Mouse (Mus musculus): ENCODE measurements around the gene Gm2115.
A peak's percentile ranks its signal among the peaks of the same experiment; 100 is the strongest.

Gene Gm2115

GRCm38 (mm10) chr7:84528796-84529533 is at the start of gene Gm2115:
Gene Gm2115 (plus strand): TSS chr7:84528954.
- peak; percentile 48 for DNase-seq (ENCODE audit: low spot score)

- DNase-seq (ENCODE audit: low spot score), result no peak
Observed at GRCm38 (mm10) chr7:84483447-84484407, 45.0 kb upstream of the Gm2115 start.

GRCm38 (mm10) chr7:84486485-84486884 is 42.3 kb upstream of the Gm2115 start:
- no peak for DNase-seq (ENCODE audit: low spot score)

- DNase-seq (ENCODE audit: low spot score), result no peak
Observed at GRCm38 (mm10) chr7:84503163-84503562, 25.6 kb upstream of the Gm2115 start.

- no peak for DNase-seq (ENCODE audit: low spot score)
Observed at GRCm38 (mm10) chr7:84518533-84519198, 10.1 kb upstream of the Gm2115 start.

- DNase-seq (ENCODE audit: low spot score), result no peak
Observed at GRCm38 (mm10) chr7:84521329-84521728, 7.4 kb upstream of the Gm2115 start.

- no peak for DNase-seq (ENCODE audit: low spot score)
Observed at GRCm38 (mm10) chr7:84522426-84522825, 6.3 kb upstream of the Gm2115 start.

- DNase-seq (ENCODE audit: low spot score), result no peak
Observed at GRCm38 (mm10) chr7:84526171-84526570, 2.6 kb upstream of the Gm2115 start.

- no peak for DNase-seq (ENCODE audit: low spot score)
Observed at GRCm38 (mm10) chr7:84532795-84533194, 4.0 kb downstream of the Gm2115 start.

GRCm38 (mm10) chr7:84534632-84535031 is 5.9 kb downstream of the Gm2115 start:
- no peak for DNase-seq (ENCODE audit: low spot score)

GRCm38 (mm10) chr7:84544946-84545345 is 16.2 kb downstream of the Gm2115 start:
- DNase-seq (ENCODE audit: low spot score), result no peak

GRCm38 (mm10) chr7:84546667-84547066 is 17.9 kb downstream of the Gm2115 start:
- DNase-seq (ENCODE audit: low spot score), result no peak

GRCm38 (mm10) chr7:84551472-84551871 is 22.7 kb downstream of the Gm2115 start:
- no peak for DNase-seq (ENCODE audit: low spot score)

- no peak for DNase-seq (ENCODE audit: low spot score)
Observed at GRCm38 (mm10) chr7:84555294-84555693, 26.5 kb downstream of the Gm2115 start.

- DNase-seq (ENCODE audit: low spot score), result no peak
Observed at GRCm38 (mm10) chr7:84557332-84557731, 28.6 kb downstream of the Gm2115 start.

- DNase-seq (ENCODE audit: low spot score), result no peak
Observed at GRCm38 (mm10) chr7:84560500-84560899, 31.7 kb downstream of the Gm2115 start.

GRCm38 (mm10) chr7:84564236-84564635 is 35.5 kb downstream of the Gm2115 start:
- no peak for DNase-seq (ENCODE audit: low spot score)

GRCm38 (mm10) chr7:84566200-84566599 is 37.4 kb downstream of the Gm2115 start:
- DNase-seq (ENCODE audit: low spot score), result no peak

GRCm38 (mm10) chr7:84577034-84577433 is 48.3 kb downstream of the Gm2115 start:
- no peak for DNase-seq (ENCODE audit: low spot score)

GRCm38 (mm10) chr7:84578841-84579240 is 50.1 kb downstream of the Gm2115 start:
- no peak for DNase-seq (ENCODE audit: low spot score)

- DNase-seq (ENCODE audit: low spot score), result no peak
Observed at GRCm38 (mm10) chr7:84579769-84580168, 51.0 kb downstream of the Gm2115 start.

- no peak for DNase-seq (ENCODE audit: low spot score)
Observed at GRCm38 (mm10) chr7:84585086-84585485, 56.3 kb downstream of the Gm2115 start.
